Mouse (Mus musculus): Measurements from ENCODE around the gene Rab5if. TPM values are rescaled to one million over a fixed set of nuclear protein-coding genes. Genes with fewer than 3 reads are reported as not detected.

Gene Rab5if
- total and polyA plus RNA-seq, 3 experiments: 226 to 315 (median 263) TPM

GRCm38 (mm10) chr2:156843331-156843730 lies 19.6 kb upstream of the Rab5if start:
- TF ChIP-seq TAL1 (IDR thresholded peaks at IDR 0.05; ENCODE audit: low read length) (no peak), POLR2AphosphoS5 (IDR thresholded peaks at IDR 0.05; ENCODE audit: borderline replicate concordance, low read depth, low read length) (no peak), NELFE (IDR thresholded peaks at IDR 0.05; ENCODE audit: low read depth, low read length) (no peak), POLR2A (IDR thresholded peaks at IDR 0.05; ENCODE audit: control insufficient read depth in 1 of 2, insufficient read depth in 1 of 2, low read depth in 1 of 2, low read length in 2 of 2, poor library complexity in 1 of 2) (no peak), UBTF (IDR thresholded peaks at IDR 0.05; ENCODE audit: borderline replicate concordance, insufficient read depth, low read depth, low read length) (no peak), TBP (IDR thresholded peaks at IDR 0.05; ENCODE audit: low read depth, low read length) (no peak), NRF1 (IDR thresholded peaks at IDR 0.05; ENCODE audit: insufficient read depth, low read depth, low read length, poor library complexity, severe bottlenecking) (no peak), CHD1 (IDR thresholded peaks at IDR 0.05; ENCODE audit: low read depth, low read length) (no peak), SMC3 (IDR thresholded peaks at IDR 0.05; ENCODE audit: low read depth, low read length) (no peak), BHLHE40 (IDR thresholded peaks at IDR 0.05; ENCODE audit: borderline replicate concordance, low read depth, low read length) (no peak), GATA1 (IDR thresholded peaks at IDR 0.05; ENCODE audit: low read depth, low read length) (no peak), GABPA (IDR thresholded peaks at IDR 0.05; ENCODE audit: low read depth, low read length) (no peak), MAZ (IDR thresholded peaks at IDR 0.05; ENCODE audit: low read depth, low read length) (no peak), E2F4 (IDR thresholded peaks at IDR 0.05; ENCODE audit: borderline replicate concordance, low read depth, low read length) (no peak)
- DNase-seq (ENCODE audit: low read depth, low spot score): no peak
- H3K36me3 ChIP-seq (ENCODE audit: control insufficient read depth in 1 of 2, insufficient read depth in 2 of 2, low read length in 2 of 2): peaks cover 11 to 16% of the 10 kb centered on the region in 2 experiments
- peaks cover 45% of the 10 kb centered on the region for H3K79me2 ChIP-seq (ENCODE audit: control insufficient read depth, insufficient read depth, low read length, poor library complexity)
- no peak overlapping the region for H3K9ac ChIP-seq (ENCODE audit: control insufficient read depth, low read depth, low read length, poor library complexity, severe bottlenecking)
- no peaks in the 10 kb centered on the region for H3K27me3 ChIP-seq (ENCODE audit: control insufficient read depth in 1 of 2, insufficient read depth in 2 of 2, low read length in 2 of 2)
- peaks cover 3 to 14% of the 10 kb centered on the region in 2 experiments; a peak in 3 of 4 replicates for H3K4me1 ChIP-seq (ENCODE audit: control insufficient read depth in 1 of 2, insufficient read depth in 2 of 2, low read length in 2 of 2)
- no peak overlapping the region for H3K4me3 ChIP-seq (ENCODE audit: control insufficient read depth in 1 of 2, insufficient read depth in 1 of 2, low read depth in 2 of 2, low read length in 2 of 2)
- H3K9me3 ChIP-seq (replicated peaks; ENCODE audit: insufficient read depth, low read length): no peaks in the 10 kb centered on the region
- no peak overlapping the region for H3K27ac ChIP-seq (ENCODE audit: control insufficient read depth, low read depth, low read length)

GRCm38 (mm10) chr2:156844715-156845114 lies 18.2 kb upstream of the Rab5if start:
- Histone ChIP-seq H3K9ac (ENCODE audit: control insufficient read depth, low read depth, low read length, poor library complexity, severe bottlenecking) (no peak overlapping the region), H3K9me3 (replicated peaks; ENCODE audit: insufficient read depth, low read length) (no peaks in the 10 kb centered on the region), H3K36me3 (ENCODE audit: control insufficient read depth in 1 of 2, insufficient read depth in 2 of 2, low read length in 2 of 2) (peaks cover 14 to 16% of the 10 kb centered on the region in 2 experiments), H3K4me1 (ENCODE audit: control insufficient read depth in 1 of 2, insufficient read depth in 2 of 2, low read length in 2 of 2) (peaks cover 3 to 16% of the 10 kb centered on the region in 2 experiments; a peak in 2 of 4 replicates), H3K27ac (ENCODE audit: control insufficient read depth, low read depth, low read length) (no peak overlapping the region), H3K4me3 (ENCODE audit: control insufficient read depth in 1 of 2, insufficient read depth in 1 of 2, low read depth in 2 of 2, low read length in 2 of 2) (no peak overlapping the region), H3K27me3 (ENCODE audit: control insufficient read depth in 1 of 2, insufficient read depth in 2 of 2, low read length in 2 of 2) (no peaks in the 10 kb centered on the region), H3K79me2 (ENCODE audit: control insufficient read depth, insufficient read depth, low read length, poor library complexity) (peaks cover 44% of the 10 kb centered on the region)
- DNase-seq (ENCODE audit: low read depth, low spot score): no peak
- no peak for TF ChIP-seq ZNF384 (IDR thresholded peaks at IDR 0.05; ENCODE audit: low read depth, low read length)

GRCm38 (mm10) chr2:156847653-156848052 lies 15.3 kb upstream of the Rab5if start:
- Histone ChIP-seq H3K36me3 (ENCODE audit: control insufficient read depth in 1 of 2, insufficient read depth in 2 of 2, low read length in 2 of 2) (peaks cover 12 to 23% of the 10 kb centered on the region in 2 experiments), H3K79me2 (ENCODE audit: control insufficient read depth, insufficient read depth, low read length, poor library complexity) (peaks cover 23% of the 10 kb centered on the region), H3K27ac (ENCODE audit: control insufficient read depth, low read depth, low read length) (no peak overlapping the region), H3K9me3 (replicated peaks; ENCODE audit: insufficient read depth, low read length) (no peaks in the 10 kb centered on the region), H3K27me3 (ENCODE audit: control insufficient read depth in 1 of 2, insufficient read depth in 2 of 2, low read length in 2 of 2) (no peaks in the 10 kb centered on the region), H3K9ac (ENCODE audit: control insufficient read depth, low read depth, low read length, poor library complexity, severe bottlenecking) (no peak overlapping the region), H3K4me1 (ENCODE audit: control insufficient read depth in 1 of 2, insufficient read depth in 2 of 2, low read length in 2 of 2) (peaks cover under 1 to 14% of the 10 kb centered on the region in 2 experiments; a peak in 2 of 4 replicates), H3K4me3 (ENCODE audit: control insufficient read depth in 1 of 2, insufficient read depth in 1 of 2, low read depth in 2 of 2, low read length in 2 of 2) (no peak overlapping the region)
- no peak for DNase-seq (ENCODE audit: low read depth, low spot score)
- no peak for TF ChIP-seq SIN3A (IDR thresholded peaks at IDR 0.05; ENCODE audit: low read length)
- TF ChIP-seq ZMIZ1 (IDR thresholded peaks at IDR 0.05; ENCODE audit: low read depth, low read length): no peak
- TF ChIP-seq TAL1 (IDR thresholded peaks at IDR 0.05; ENCODE audit: low read length): no peak
- no peak for TF ChIP-seq E2F4 (IDR thresholded peaks at IDR 0.05; ENCODE audit: borderline replicate concordance, low read depth, low read length)
- no peak for TF ChIP-seq NRF1 (IDR thresholded peaks at IDR 0.05; ENCODE audit: insufficient read depth, low read depth, low read length, poor library complexity, severe bottlenecking)
- TF ChIP-seq ZC3H11A (IDR thresholded peaks at IDR 0.05; ENCODE audit: low read depth, low read length): no peak
- TF ChIP-seq TCF12 (IDR thresholded peaks at IDR 0.05; ENCODE audit: low read depth, low read length): no peak
- TF ChIP-seq RAD21 (IDR thresholded peaks at IDR 0.05; ENCODE audit: low read depth, low read length): no peak
- no peak for TF ChIP-seq CHD1 (IDR thresholded peaks at IDR 0.05; ENCODE audit: low read depth, low read length)
- no peak for TF ChIP-seq MAFK (IDR thresholded peaks at IDR 0.05; ENCODE audit: borderline replicate concordance, low read depth, low read length)
- TF ChIP-seq NELFE (IDR thresholded peaks at IDR 0.05; ENCODE audit: low read depth, low read length): no peak
- no peak for TF ChIP-seq ZNF384 (IDR thresholded peaks at IDR 0.05; ENCODE audit: low read depth, low read length)
- TF ChIP-seq KAT2A (conservative IDR thresholded peaks at IDR 0.05; ENCODE audit: low read depth, low read length): no peak
- no peak for TF ChIP-seq MEF2A (IDR thresholded peaks at IDR 0.05; ENCODE audit: extremely low read depth, insufficient replicate concordance, low read depth, low read length, poor library complexity, severe bottlenecking)
- no peak for TF ChIP-seq CHD2 (IDR thresholded peaks at IDR 0.05; ENCODE audit: low read length)

All from MEL (cell line).